Mouse (Mus musculus) liver, postnatal 0 days (tissue): ENCODE measurements at regions not wholly inside any gene's neighbourhood (a gene's known extent, or its start where the extent isn't known, plus 50 kb on each side); places are given as distances from the start of the nearest gene placed in this dataset.

Experiments used
- CTCF ChIP-seq: sonication (generic); IDR thresholded peaks from 2 replicates; pipeline ENCODE4 v1.5.1; 2016; ENCODE audit warnings: antibody characterized with exemption, low read depth
- EP300 ChIP-seq: IDR thresholded peaks from 2 replicates; pipeline ENCODE4 v1.6.1; 2016; ENCODE audit warnings: antibody characterized with exemption, low read depth, mild to moderate bottlenecking

GRCm38 (mm10) chr2:103864254-103864653, 66.8 kb upstream of the Caprin1 start:
- TF ChIP-seq CTCF (no peak), EP300 (no peak)
